Mouse (Mus musculus) midbrain, embryonic 13.5 days (tissue): Measurements from ENCODE around the gene Klhl1. TPM values are rescaled to one million over a fixed set of nuclear protein-coding genes. Genes with fewer than 3 reads are reported as not detected.

Experiments
- ATAC-seq: fragments of 200-750 bp; cut with Nextera tagmentation; 2 replicates; pipeline ENCODE4 v1.8.0; 2017; ENCODE audit warnings: mild to moderate bottlenecking, moderate TSS enrichment, moderate library complexity
- H3K27ac ChIP-seq: fragments of 300-500 bp; sonication (generic); 2 replicates; pipeline ENCODE4 v1.5.1; 2015; ENCODE audit warnings: inconsistent platforms, mild to moderate bottlenecking, moderate library complexity
- H3K27me3 ChIP-seq: fragments of 300-500 bp; sonication (generic); 2 replicates; pipeline ENCODE4 v1.6.1; 2015; ENCODE audit warnings: mild to moderate bottlenecking, inconsistent platforms
- H3K36me3 ChIP-seq: fragments of 300-500 bp; sonication (generic); 2 replicates; pipeline ENCODE4 v1.6.1; 2015; ENCODE audit warnings: mild to moderate bottlenecking, inconsistent platforms
- H3K4me1 ChIP-seq: fragments of 300-500 bp; sonication (generic); replicated peaks from 2 replicates; pipeline ENCODE4 v1.6.1; 2015; ENCODE audit warnings: inconsistent platforms
- H3K4me2 ChIP-seq: fragments of 300-500 bp; sonication (generic); replicated peaks from 2 replicates; pipeline ENCODE4 v1.6.1; 2015; ENCODE audit warnings: moderate library complexity, mild to moderate bottlenecking, inconsistent platforms
- H3K4me3 ChIP-seq: fragments of 300-500 bp; sonication (generic); replicated peaks from 2 replicates; pipeline ENCODE4 v1.5.1; 2015; ENCODE audit warnings: mild to moderate bottlenecking, inconsistent platforms
- H3K9ac ChIP-seq: fragments of 300-500 bp; sonication (generic); replicated peaks from 2 replicates; pipeline ENCODE4 v1.6.1; 2015; ENCODE audit warnings: mild to moderate bottlenecking, inconsistent platforms
- H3K9me3 ChIP-seq: fragments of 300-500 bp; sonication (generic); 2 replicates; pipeline ENCODE4 v1.6.1; 2016; ENCODE audit warnings: mild to moderate bottlenecking, inconsistent platforms
- WGBS: fragments of 180-500 bp; shearing (Covaris S2); methylation state at CpG from one replicate; pipeline ENCODE4 v1.1.7; 2015; 5-methylcytosine and 5-hydroxymethylcytosine counted together
- polyA plus RNA-seq: library from polyadenylated mRNA; unstranded; fragments of >200 nt; fragmentation: Nextera tagmentation; extraction: Ambion mirVana; gene quantifications from 2 replicates; pipeline ENCODE4 v1.2.1, GENCODE M21; 2015

Klhl1 gene
- 8.5 and 9.3 TPM in 2 replicates for polyA plus RNA-seq

GRCm38 (mm10) chr14:96518954-96519682 lies at the start of gene Klhl1:
Gene Klhl1 (minus strand): TSS chr14:96519102.
- peak within 1 kb of the TSS; percentile 81 for H3K9ac ChIP-seq
- no peaks in the 10 kb centered on the region for H3K27me3 ChIP-seq
- H3K36me3 ChIP-seq: no peaks in the 10 kb centered on the region
- ATAC-seq: peak; percentile 94
- H3K4me3 ChIP-seq: peak within 1 kb of the TSS; percentile 71
- H3K4me1 ChIP-seq: peaks cover 9% of the 10 kb centered on the region; the same call in 1 of the 2 replicates
- 25% methylated on average over 13 of the region's 13 CpGs for WGBS
- peak within 1 kb of the TSS; percentile 88 for H3K27ac ChIP-seq
- H3K4me2 ChIP-seq: peak within 1 kb of the TSS; percentile 94
- no peaks in the 10 kb centered on the region for H3K9me3 ChIP-seq

- Histone ChIP-seq H3K27ac (no peak overlapping the region), H3K4me1 (no peaks in the 10 kb centered on the region), H3K9me3 (no peaks in the 10 kb centered on the region), H3K4me2 (no peak overlapping the region), H3K4me3 (no peak overlapping the region), H3K9ac (no peak overlapping the region), H3K36me3 (no peaks in the 10 kb centered on the region), H3K27me3 (no peaks in the 10 kb centered on the region)
- 90% methylated on average over 2 of the region's 2 CpGs for WGBS
- no peak for ATAC-seq
These were observed 34.8 kb upstream of the Klhl1 start for GRCm38 (mm10) chr14:96553668-96554067.

GRCm38 (mm10) chr14:96518151-96518953 lies 550 bp downstream of the Klhl1 start:
- no peaks in the 10 kb centered on the region for H3K9me3 ChIP-seq
- WGBS: under 1% methylated on average over 35 of the region's 35 CpGs
- H3K4me2 ChIP-seq: peak overlapping the region; percentile 94
- peak overlapping the region; percentile 81 for H3K9ac ChIP-seq
- H3K27me3 ChIP-seq: no peaks in the 10 kb centered on the region
- peak; percentile 92 for ATAC-seq
- H3K36me3 ChIP-seq: no peaks in the 10 kb centered on the region
- peak overlapping the region; percentile 71 for H3K4me3 ChIP-seq
- peaks cover 9% of the 10 kb centered on the region; the same call in 1 of the 2 replicates for H3K4me1 ChIP-seq
- peak overlapping the region; percentile 88 for H3K27ac ChIP-seq

GRCm38 (mm10) chr14:96517727-96518126 lies 1.2 kb downstream of the Klhl1 start:
- no peaks in the 10 kb centered on the region for H3K36me3 ChIP-seq
- peak overlapping the region; percentile 71 for H3K4me3 ChIP-seq
- ATAC-seq: peak; percentile 56
- H3K4me1 ChIP-seq: peaks cover 9% of the 10 kb centered on the region; the same call in 1 of the 2 replicates
- peak overlapping the region; percentile 94 for H3K4me2 ChIP-seq
- H3K9me3 ChIP-seq: no peaks in the 10 kb centered on the region
- H3K27me3 ChIP-seq: no peaks in the 10 kb centered on the region
- WGBS: 5% methylated on average over 9 of the region's 9 CpGs
- peak overlapping the region; percentile 81 for H3K9ac ChIP-seq
- H3K27ac ChIP-seq: peak overlapping the region; percentile 88

GRCm38 (mm10) chr14:96499936-96500335 lies 19.0 kb downstream of the Klhl1 start:
- ATAC-seq: no peak
- no peaks in the 10 kb centered on the region for H3K9me3 ChIP-seq
- no peak overlapping the region for H3K4me2 ChIP-seq
- H3K9ac ChIP-seq: no peak overlapping the region
- H3K4me3 ChIP-seq: no peak overlapping the region
- H3K27ac ChIP-seq: no peak overlapping the region
- no peaks in the 10 kb centered on the region for H3K27me3 ChIP-seq
- 91% methylated on average over 2 of the region's 2 CpGs for WGBS
- no peaks in the 10 kb centered on the region for H3K4me1 ChIP-seq
- H3K36me3 ChIP-seq: no peaks in the 10 kb centered on the region

DNA sequence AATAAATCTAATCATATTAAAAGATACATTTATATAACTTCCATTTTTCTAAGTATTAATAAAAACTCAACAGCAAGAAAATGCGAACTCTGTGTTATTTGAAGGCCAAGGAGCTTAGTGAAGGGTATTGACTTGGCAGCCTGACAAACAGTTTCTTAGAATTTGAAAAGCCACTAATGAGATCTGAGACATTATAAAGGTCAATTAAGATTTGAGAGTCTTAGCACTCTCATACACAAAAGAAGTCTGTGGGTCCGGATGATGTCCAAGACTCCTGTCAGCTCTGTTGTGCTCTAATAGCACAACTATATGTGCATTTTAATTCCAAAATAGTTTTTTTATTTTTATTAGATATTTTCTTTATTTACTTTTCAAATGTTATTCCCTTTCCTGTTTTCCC lies 47.1 kb downstream of the Klhl1 start:
- ATAC-seq: no peak
- Histone ChIP-seq H3K9ac (no peak overlapping the region), H3K4me3 (no peak overlapping the region), H3K36me3 (no peaks in the 10 kb centered on the region), H3K9me3 (no peaks in the 10 kb centered on the region), H3K27me3 (no peaks in the 10 kb centered on the region), H3K27ac (no peak overlapping the region), H3K4me2 (no peak overlapping the region), H3K4me1 (no peaks in the 10 kb centered on the region)
- WGBS: 42% methylated on average over 2 of the region's 2 CpGs

- H3K4me3 ChIP-seq: no peak overlapping the region
- ATAC-seq: no peak
- H3K9ac ChIP-seq: no peak overlapping the region
- H3K36me3 ChIP-seq: no peaks in the 10 kb centered on the region
- H3K9me3 ChIP-seq: no peaks in the 10 kb centered on the region
- no peak overlapping the region for H3K4me2 ChIP-seq
- no peaks in the 10 kb centered on the region for H3K27me3 ChIP-seq
- H3K4me1 ChIP-seq: no peaks in the 10 kb centered on the region
- no peak overlapping the region for H3K27ac ChIP-seq
These were observed 47.6 kb downstream of the Klhl1 start for GRCm38 (mm10) chr14:96471336-96471735.

- Histone ChIP-seq H3K4me2 (no peak overlapping the region), H3K9ac (no peak overlapping the region), H3K27ac (no peak overlapping the region), H3K36me3 (no peaks in the 10 kb centered on the region), H3K27me3 (no peaks in the 10 kb centered on the region), H3K4me1 (no peaks in the 10 kb centered on the region), H3K9me3 (no peaks in the 10 kb centered on the region), H3K4me3 (no peak overlapping the region)
- 84% methylated on average over 2 of the region's 2 CpGs for WGBS
- no peak for ATAC-seq
These were observed 57.1 kb downstream of the Klhl1 start for GRCm38 (mm10) chr14:96461756-96462155.

- H3K9me3 ChIP-seq: no peaks in the 10 kb centered on the region
- H3K4me2 ChIP-seq: no peak overlapping the region
- no peaks in the 10 kb centered on the region for H3K27me3 ChIP-seq
- no peak for ATAC-seq
- no peak overlapping the region for H3K27ac ChIP-seq
- no peak overlapping the region for H3K4me3 ChIP-seq
- no peaks in the 10 kb centered on the region for H3K4me1 ChIP-seq
- H3K9ac ChIP-seq: no peak overlapping the region
- H3K36me3 ChIP-seq: no peaks in the 10 kb centered on the region
These were observed 126.7 kb downstream of the Klhl1 start for GRCm38 (mm10) chr14:96392032-96392737.

- no peak overlapping the region for H3K4me3 ChIP-seq
- H3K9me3 ChIP-seq: no peaks in the 10 kb centered on the region
- H3K4me2 ChIP-seq: no peak overlapping the region
- 93% methylated on average over 3 of the region's 3 CpGs for WGBS
- H3K4me1 ChIP-seq: no peaks in the 10 kb centered on the region
- no peak overlapping the region for H3K27ac ChIP-seq
- no peaks in the 10 kb centered on the region for H3K36me3 ChIP-seq
- H3K9ac ChIP-seq: no peak overlapping the region
- ATAC-seq: no peak
- no peaks in the 10 kb centered on the region for H3K27me3 ChIP-seq
These were observed 156.2 kb downstream of the Klhl1 start for GRCm38 (mm10) chr14:96362727-96363126.

DNA sequence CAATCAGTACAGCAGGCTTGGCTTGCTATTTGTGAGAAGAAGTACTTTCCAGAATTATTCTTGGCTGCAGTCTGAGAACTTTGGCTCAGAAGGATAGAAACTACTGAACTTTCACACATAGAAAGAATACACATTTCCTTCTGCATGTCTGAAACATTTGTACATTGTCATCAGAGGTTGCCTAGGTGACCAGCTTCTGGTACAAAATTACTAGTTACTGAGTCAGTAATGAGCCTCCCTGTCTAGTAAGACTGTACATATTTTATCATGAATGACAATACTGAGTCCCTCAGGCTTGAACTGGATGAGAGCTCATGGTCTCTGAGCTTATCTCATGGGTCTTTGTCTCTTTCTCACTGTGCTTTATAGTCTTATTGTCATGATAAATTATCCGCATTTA lies 170.7 kb downstream of the Klhl1 start:
- no peaks in the 10 kb centered on the region for H3K36me3 ChIP-seq
- 95% methylated on average over 1 of the region's 1 CpGs for WGBS
- H3K27ac ChIP-seq: no peak overlapping the region
- no peak for ATAC-seq
- H3K27me3 ChIP-seq: no peaks in the 10 kb centered on the region
- no peak overlapping the region for H3K9ac ChIP-seq
- H3K4me1 ChIP-seq: no peaks in the 10 kb centered on the region
- no peaks in the 10 kb centered on the region for H3K9me3 ChIP-seq
- H3K4me2 ChIP-seq: no peak overlapping the region
- H3K4me3 ChIP-seq: no peak overlapping the region

DNA sequence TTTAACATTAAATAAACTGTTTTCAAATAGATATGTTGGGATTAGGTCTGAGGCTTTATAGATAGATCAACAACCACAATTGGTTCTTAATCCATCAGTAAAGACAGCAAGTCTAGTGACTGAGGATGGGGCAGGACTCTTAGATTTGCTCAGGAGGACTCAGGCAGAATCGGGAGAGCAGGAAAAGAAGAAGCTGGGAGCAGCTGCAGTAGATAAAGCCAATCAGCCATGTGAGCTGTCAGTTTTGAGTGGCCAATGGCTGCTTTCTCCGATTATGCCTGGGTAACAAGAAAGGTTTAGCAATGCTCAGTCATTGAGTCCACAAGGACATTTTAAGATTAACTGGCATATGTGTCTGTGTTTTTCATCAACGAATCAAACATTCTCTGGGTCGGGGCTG lies 187.8 kb downstream of the Klhl1 start:
- Histone ChIP-seq H3K4me2 (0 out of 2 replicates have a peak overlapping the region, but pooled peaks have one; percentile 16), H3K4me1 (peaks cover 7% of the 10 kb centered on the region; the same call in 1 of the 2 replicates), H3K9ac (no peak overlapping the region), H3K27me3 (no peaks in the 10 kb centered on the region), H3K9me3 (no peaks in the 10 kb centered on the region), H3K4me3 (no peak overlapping the region), H3K27ac (peak overlapping the region; percentile 39; the same call in 1 of the 2 replicates), H3K36me3 (no peaks in the 10 kb centered on the region)
- 35% methylated on average over 4 of the region's 4 CpGs for WGBS
- peak; percentile 76 for ATAC-seq
